Mouse (Mus musculus): ENCODE data around the gene Cyfip2. TPM values are rescaled to one million over a fixed set of nuclear protein-coding genes. Genes with fewer than 3 reads are reported as not detected.
"Not testable (repeated sequence)": the region's sequence is repeated elsewhere in the genome, so short reads cannot be mapped to it uniquely, and the experiment has no call there.

The Cyfip2 gene
- polyA plus RNA-seq, 1 experiment, result 273 TPM

DNA sequence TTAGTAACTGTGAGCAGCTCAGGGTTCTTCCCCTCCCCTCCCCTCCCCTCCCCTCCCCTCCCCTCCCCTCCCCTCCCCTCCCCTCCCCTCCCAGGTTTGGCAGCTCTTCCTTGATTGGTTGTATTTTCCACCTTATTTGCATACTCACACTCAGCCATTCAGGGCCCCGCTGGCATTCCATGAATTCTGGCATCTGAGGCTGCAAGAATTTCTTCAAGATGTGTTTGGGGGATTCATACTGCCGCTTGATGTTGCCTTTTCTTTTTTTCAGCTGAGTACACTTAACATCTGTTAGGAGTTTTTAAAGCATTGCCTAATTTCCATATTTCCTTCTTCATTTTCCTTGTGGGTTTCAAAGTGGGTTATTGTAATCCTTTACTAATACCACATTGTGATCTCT lies 124.4 kb downstream of the Cyfip2 start:
- H3K27ac ChIP-seq (ENCODE audit: insufficient read depth, low read length), result no peak overlapping the region
- TF ChIP-seq POLR2A (IDR thresholded peaks at IDR 0.05; ENCODE audit: extremely low read depth, insufficient read depth, low read length), result no peak
- no peak for TF ChIP-seq CTCF (IDR thresholded peaks at IDR 0.05; ENCODE audit: extremely low read depth, insufficient read depth, low read length)
- no peak overlapping the region for H3K4me3 ChIP-seq (ENCODE audit: insufficient read depth, low read length)
- 0 out of 2 replicates have a peak, but pooled peaks cover 2% of the 10 kb centered on the region for H3K4me1 ChIP-seq (ENCODE audit: control insufficient read depth, insufficient read depth, low read length)

- Histone ChIP-seq H3K4me3 (ENCODE audit: insufficient read depth, low read length) (no peak overlapping the region), H3K27ac (ENCODE audit: insufficient read depth, low read length) (no peak overlapping the region), H3K4me1 (ENCODE audit: control insufficient read depth, insufficient read depth, low read length) (0 out of 2 replicates have a peak, but pooled peaks cover 2% of the 10 kb centered on the region)
- no peak for TF ChIP-seq CTCF (IDR thresholded peaks at IDR 0.05; ENCODE audit: extremely low read depth, insufficient read depth, low read length)
- no peak for TF ChIP-seq POLR2A (IDR thresholded peaks at IDR 0.05; ENCODE audit: extremely low read depth, insufficient read depth, low read length)
These were observed 127.2 kb downstream of the Cyfip2 start for GRCm38 (mm10) chr11:46185486-46185885.

DNA sequence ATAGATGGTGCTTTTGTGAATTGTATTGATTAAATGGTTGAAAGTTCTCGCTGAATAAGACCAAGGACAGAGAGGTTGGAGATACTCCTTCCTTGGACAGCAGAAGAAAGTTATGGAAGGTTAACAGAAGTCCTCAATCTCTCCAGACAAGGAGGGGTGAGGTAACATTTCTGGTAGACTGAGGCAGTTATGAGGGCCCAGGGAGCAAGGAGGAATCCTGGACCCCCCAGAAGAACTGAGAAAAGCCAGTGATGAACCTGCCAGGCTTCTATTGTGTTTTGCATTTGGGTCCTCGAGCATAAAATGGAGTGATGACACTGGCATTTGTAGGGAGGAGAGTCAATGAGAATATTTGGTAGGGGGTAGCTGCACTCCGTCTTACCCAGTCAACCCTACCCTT lies 127.7 kb downstream of the Cyfip2 start:
- Histone ChIP-seq H3K27ac (ENCODE audit: insufficient read depth, low read length) (no peak overlapping the region), H3K4me1 (ENCODE audit: control insufficient read depth, insufficient read depth, low read length) (0 out of 2 replicates have a peak, but pooled peaks cover 2% of the 10 kb centered on the region), H3K4me3 (ENCODE audit: insufficient read depth, low read length) (no peak overlapping the region)
- no peak for TF ChIP-seq CTCF (IDR thresholded peaks at IDR 0.05; ENCODE audit: extremely low read depth, insufficient read depth, low read length)
- TF ChIP-seq POLR2A (IDR thresholded peaks at IDR 0.05; ENCODE audit: extremely low read depth, insufficient read depth, low read length), result no peak

GRCm38 (mm10) chr11:46182031-46182430 lies 130.6 kb downstream of the Cyfip2 start:
- not testable (repeated sequence) for H3K4me1 ChIP-seq (ENCODE audit: control insufficient read depth, insufficient read depth, low read length); H3K4me3 ChIP-seq (ENCODE audit: insufficient read depth, low read length); H3K27ac ChIP-seq (ENCODE audit: insufficient read depth, low read length)

DNA sequence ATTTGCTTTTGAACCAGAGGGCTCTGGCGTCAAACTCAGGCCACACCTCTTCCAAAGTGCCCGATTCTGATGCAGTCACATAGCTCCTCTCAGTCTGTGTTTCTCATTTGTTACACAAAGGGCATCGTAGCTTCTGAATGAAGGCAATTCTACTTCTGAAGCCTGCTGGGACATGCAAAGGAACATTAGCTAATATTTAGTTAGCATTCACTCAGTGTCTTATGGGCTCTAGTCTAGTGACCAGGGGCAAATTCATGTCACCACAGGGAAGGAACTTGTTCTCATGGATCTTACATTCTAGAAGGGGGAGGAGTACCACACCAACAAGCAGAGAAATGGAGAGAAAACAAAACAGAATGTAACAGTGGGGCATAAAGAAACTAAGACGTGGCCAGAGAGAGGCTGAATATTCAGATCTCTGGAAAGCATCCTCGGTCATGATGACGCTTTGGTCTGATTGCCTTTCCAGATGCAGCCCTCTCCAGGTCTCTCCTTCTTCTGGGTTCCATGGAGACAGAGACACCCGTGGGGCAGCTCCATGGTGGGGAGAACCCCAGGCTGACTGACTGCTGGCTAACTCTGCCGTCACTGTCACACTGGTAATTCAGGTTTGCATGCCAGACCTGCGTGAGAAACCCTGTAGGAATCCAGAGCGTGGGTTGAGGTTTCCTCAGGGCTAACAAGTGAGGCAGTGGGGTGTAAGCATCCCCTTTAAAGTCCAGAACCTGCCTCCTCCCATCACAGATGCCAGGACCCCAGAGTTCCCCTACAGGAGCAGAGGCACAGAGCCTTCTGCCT lies 135.2 kb downstream of the Cyfip2 start:
- TF ChIP-seq CTCF (IDR thresholded peaks at IDR 0.05; ENCODE audit: extremely low read depth, insufficient read depth, low read length), result no peak
- no peak for TF ChIP-seq POLR2A (IDR thresholded peaks at IDR 0.05; ENCODE audit: extremely low read depth, insufficient read depth, low read length)
- no peaks in the 10 kb centered on the region for H3K4me1 ChIP-seq (ENCODE audit: control insufficient read depth, insufficient read depth, low read length)
- no peak overlapping the region for H3K4me3 ChIP-seq (ENCODE audit: insufficient read depth, low read length)
- no peak overlapping the region for H3K27ac ChIP-seq (ENCODE audit: insufficient read depth, low read length)

DNA sequence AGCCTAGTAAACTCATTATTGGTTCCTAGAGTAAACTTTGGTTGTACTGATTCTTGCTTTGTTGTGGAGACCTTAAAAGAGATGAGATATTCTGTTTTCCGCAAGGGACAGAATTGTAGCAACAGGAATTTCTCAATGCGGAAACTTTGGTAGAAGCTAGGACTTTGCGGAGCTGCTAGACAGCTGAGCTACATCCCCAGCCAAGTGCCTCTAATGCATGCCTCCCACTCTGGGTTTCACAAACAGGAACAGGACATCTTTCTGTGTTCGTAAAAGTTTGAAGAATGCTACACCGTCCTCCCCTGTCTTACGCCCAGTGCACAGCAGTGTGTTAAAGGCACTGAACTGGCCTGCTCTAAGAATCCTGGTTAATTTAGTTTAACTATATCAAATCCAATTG lies 136.5 kb downstream of the Cyfip2 start:
- no peak overlapping the region for H3K27ac ChIP-seq (ENCODE audit: insufficient read depth, low read length)
- no peak for TF ChIP-seq POLR2A (IDR thresholded peaks at IDR 0.05; ENCODE audit: extremely low read depth, insufficient read depth, low read length)
- no peak for TF ChIP-seq CTCF (IDR thresholded peaks at IDR 0.05; ENCODE audit: extremely low read depth, insufficient read depth, low read length)

GRCm38 (mm10) chr11:46172128-46172527 lies 140.5 kb downstream of the Cyfip2 start:
- Histone ChIP-seq H3K4me1 (ENCODE audit: control insufficient read depth, insufficient read depth, low read length) (no peaks in the 10 kb centered on the region), H3K4me3 (ENCODE audit: insufficient read depth, low read length) (no peak overlapping the region), H3K27ac (ENCODE audit: insufficient read depth, low read length) (no peak overlapping the region)
- TF ChIP-seq CTCF (IDR thresholded peaks at IDR 0.05; ENCODE audit: extremely low read depth, insufficient read depth, low read length), result no peak
- no peak for TF ChIP-seq POLR2A (IDR thresholded peaks at IDR 0.05; ENCODE audit: extremely low read depth, insufficient read depth, low read length)

More for the DNA sequence above, 136.5 kb downstream of the Cyfip2 start:
- no peaks in the 10 kb centered on the region for H3K4me1 ChIP-seq (ENCODE audit: control insufficient read depth, insufficient read depth, low read length)
- H3K4me3 ChIP-seq (ENCODE audit: insufficient read depth, low read length), result no peak overlapping the region

GRCm38 (mm10) chr11:46169908-46170307 lies 142.8 kb downstream of the Cyfip2 start:
- H3K4me3 ChIP-seq (ENCODE audit: insufficient read depth, low read length), result no peak overlapping the region
- no peak for TF ChIP-seq POLR2A (IDR thresholded peaks at IDR 0.05; ENCODE audit: extremely low read depth, insufficient read depth, low read length)
- no peak for TF ChIP-seq CTCF (IDR thresholded peaks at IDR 0.05; ENCODE audit: extremely low read depth, insufficient read depth, low read length)
- H3K4me1 ChIP-seq (ENCODE audit: control insufficient read depth, insufficient read depth, low read length), result no peaks in the 10 kb centered on the region
- 0 out of 2 replicates have a peak overlapping the region, but pooled peaks have one; percentile 45 for H3K27ac ChIP-seq (ENCODE audit: insufficient read depth, low read length)

- Histone ChIP-seq H3K4me3 (ENCODE audit: insufficient read depth, low read length) (no peak overlapping the region), H3K27ac (ENCODE audit: insufficient read depth, low read length) (no peak overlapping the region), H3K4me1 (ENCODE audit: control insufficient read depth, insufficient read depth, low read length) (no peaks in the 10 kb centered on the region)
- TF ChIP-seq POLR2A (IDR thresholded peaks at IDR 0.05; ENCODE audit: extremely low read depth, insufficient read depth, low read length), result no peak
- no peak for TF ChIP-seq CTCF (IDR thresholded peaks at IDR 0.05; ENCODE audit: extremely low read depth, insufficient read depth, low read length)
These were observed 144.2 kb downstream of the Cyfip2 start for GRCm38 (mm10) chr11:46168506-46168905.

DNA sequence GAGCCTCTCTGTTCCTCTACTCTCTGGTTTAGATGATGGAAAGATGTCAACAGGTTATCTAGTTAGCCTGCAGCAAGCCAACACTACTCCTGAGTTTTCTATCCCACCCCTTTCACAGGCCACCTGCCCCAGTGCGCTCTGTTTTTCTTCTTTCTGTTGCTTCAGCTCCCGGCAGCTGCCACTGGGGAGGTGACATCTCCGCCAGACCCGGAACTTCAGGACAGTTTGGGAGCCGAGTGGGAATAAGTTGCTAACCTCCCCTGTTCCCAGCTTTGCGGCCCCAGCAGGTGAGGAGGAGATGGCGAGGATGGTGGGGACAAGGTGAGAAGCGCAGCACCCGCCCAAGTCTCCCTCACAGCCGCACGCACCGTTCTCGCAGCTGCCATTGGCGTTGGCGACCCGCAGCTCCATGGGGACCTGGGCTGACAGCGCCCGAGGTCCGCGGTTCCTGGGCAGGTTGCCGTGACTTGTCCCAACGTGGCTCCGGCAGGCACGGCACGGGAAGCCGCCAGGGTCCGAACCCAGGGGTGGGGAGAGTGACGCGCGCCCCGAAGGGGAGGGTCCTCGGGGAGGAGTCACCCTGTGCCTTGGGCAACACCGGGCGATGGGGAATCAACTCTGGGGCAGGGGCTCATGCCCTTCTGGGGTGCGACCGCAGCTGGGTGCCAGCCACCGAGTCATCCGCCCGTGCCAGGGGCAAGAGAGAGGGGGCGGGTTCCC lies 146.6 kb downstream of the Cyfip2 start, which contains the start of gene Nipal4:
Gene Nipal4, minus strand, starts transcription at position 643 of the 720 bp plus-strand sequence.
- Histone ChIP-seq H3K27ac (ENCODE audit: insufficient read depth, low read length) (peak within 1 kb of the TSS; percentile 90; the same call in 1 of the 2 replicates), H3K4me3 (ENCODE audit: insufficient read depth, low read length) (peak within 1 kb of the TSS; percentile 54), H3K4me1 (ENCODE audit: control insufficient read depth, insufficient read depth, low read length) (no peaks in the 10 kb centered on the region)
- no peak for TF ChIP-seq CTCF (IDR thresholded peaks at IDR 0.05; ENCODE audit: extremely low read depth, insufficient read depth, low read length)
